Mouse (Mus musculus) heart, postnatal 0 days (tissue): ENCODE results near the gene 1110032A03Rik.

Experiments used
- CTCF ChIP-seq: IDR thresholded peaks from 2 replicates; pipeline ENCODE4 v1.5.1; 2016; ENCODE audit warnings: antibody characterized with exemption, control low read depth, low read depth
- EP300 ChIP-seq: IDR thresholded peaks from 2 replicates; pipeline ENCODE4 v1.6.1; 2016; ENCODE audit warnings: antibody characterized with exemption, low read depth

DNA sequence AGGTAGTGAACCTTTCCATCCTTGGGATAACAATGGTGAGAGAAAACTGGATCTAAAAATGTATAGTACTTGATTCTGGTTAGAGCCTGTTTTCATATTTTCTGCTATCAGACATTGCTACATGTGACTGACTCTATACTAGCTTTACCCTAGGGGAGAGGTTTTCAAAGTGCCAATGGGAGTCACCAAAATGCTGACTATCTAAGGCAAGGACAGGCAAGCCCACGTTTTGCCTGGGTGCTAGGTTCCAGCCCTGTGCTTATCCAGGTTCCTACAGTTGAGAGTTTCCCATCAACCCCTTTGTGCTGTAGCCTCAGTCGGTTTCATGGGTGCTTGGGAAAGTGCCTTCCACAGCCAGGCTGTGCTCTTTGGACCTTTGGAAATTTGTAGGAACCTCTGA is 36.4 kb upstream of the 1110032A03Rik start:
- TF ChIP-seq CTCF (no peak), EP300 (no peak)
